Mouse (Mus musculus) kidney, adult 2 months (tissue): Measurements from ENCODE around the gene Tnfrsf1a.

Experiments used
- CTCF ChIP-seq: fragments of 200-500 bp; conservative IDR thresholded peaks from 2 replicates; pipeline ENCODE4 v1.5.1; 2011; ENCODE audit warnings: low read depth, mild to moderate bottlenecking, control low read depth, low read length, moderate library complexity, mixed read lengths; ENCODE audit not compliant: insufficient read depth, insufficient read length
- POLR2A ChIP-seq: fragments of 200-500 bp; IDR thresholded peaks from one replicate; pipeline ENCODE4 v1.6.1; 2011; ENCODE audit warnings: low read depth, low read length, control low read depth

GRCm38 (mm10) chr6:125322794-125323193, 26.4 kb upstream of the Tnfrsf1a start:
- TF ChIP-seq CTCF (no peak), POLR2A (no peak)
